Comparison of ENCODE assay signal across 8 mouse cellular contexts in the genomic region with DNA sequence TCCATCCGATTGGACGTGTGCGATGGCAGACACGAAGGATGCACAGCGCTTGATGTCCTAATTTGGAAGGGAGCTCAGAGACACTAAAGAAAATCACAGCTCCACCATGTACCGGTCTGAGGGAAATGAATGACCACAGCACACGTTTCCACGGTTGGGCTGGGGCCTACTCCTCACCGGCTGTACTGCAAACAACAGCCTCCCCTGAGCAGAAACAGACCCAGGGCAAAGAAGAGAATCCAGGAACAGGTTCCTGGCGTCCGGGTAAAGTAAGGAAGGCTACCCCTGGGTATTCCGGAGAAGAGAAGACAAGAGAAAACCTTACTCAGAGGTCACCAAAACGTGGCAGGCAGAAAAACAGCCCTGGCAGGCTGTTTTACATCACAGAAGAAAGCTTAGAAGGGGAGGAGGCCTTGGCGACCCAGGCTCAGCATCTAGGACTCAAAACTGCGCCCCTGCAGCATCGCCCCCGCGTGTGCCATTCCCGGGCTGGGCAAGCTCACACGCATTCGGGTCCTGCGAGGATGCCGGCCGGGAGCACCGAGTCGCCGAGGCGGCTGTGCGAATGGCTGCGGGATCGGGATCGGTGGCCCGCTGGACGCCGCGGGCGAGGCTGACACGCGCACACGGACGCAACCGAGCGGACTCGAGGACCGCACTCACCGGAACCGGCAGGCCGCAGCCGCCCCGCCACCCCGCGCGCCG. TPM values are rescaled to one million over a fixed set of nuclear protein-coding genes. Genes with fewer than 3 reads are reported as not detected.
DNase-seq lines count a peak whose midpoint lies in the region; ATAC-seq and TF ChIP-seq lines count a peak whose summit lies in the region.

No protein-coding gene starts in this region.

- H3K9me3 ChIP-seq in midbrain, postnatal 0 days (ENCODE audit: low read length), result no peaks in the 10 kb centered on the region

- TF ChIP-seq CTCF in midbrain, postnatal 0 days (IDR thresholded peaks at IDR 0.05), result no peak

- under 1% methylated on average over 39 of the region's 54 CpGs for WGBS in midbrain, postnatal 0 days

- no peaks in the 10 kb centered on the region for H3K27me3 ChIP-seq in midbrain, postnatal 0 days (ENCODE audit: insufficient read depth, low read length)

- H3K9ac ChIP-seq in midbrain, postnatal 0 days (replicated peaks; ENCODE audit: low read length, poor library complexity, severe bottlenecking), result peak overlapping the region; percentile 88

- no peaks in the 10 kb centered on the region for H3K36me3 ChIP-seq in midbrain, postnatal 0 days (ENCODE audit: insufficient read depth, low read length)

- H3K4me3 ChIP-seq in midbrain, postnatal 0 days (ENCODE audit: low read depth, low read length), result peak overlapping the region; percentile 77

- peak; percentile 65 for ATAC-seq in frontal cortex, adult (ENCODE audit: low TSS enrichment)
- ATAC-seq in midbrain, postnatal 0 days (ENCODE audit: low FRiP score), result peak; percentile 74

- DNase-seq in embryo, embryonic 10 days (ENCODE audit: low spot score), result peak; percentile 70
- no peak for DNase-seq in embryo, embryonic 9.5 days (ENCODE audit: extremely low spot score)
- DNase-seq in thymus, postnatal 0 days (ENCODE audit: low spot score), result peak; percentile 40
- no peak for DNase-seq in thymus, postnatal 4 days
- peak; percentile 59 to 65 for DNase-seq in left cerebral cortex, postnatal 25 days (ENCODE audit: low spot score in 2 of 2)
- peak; percentile 53 for DNase-seq in midbrain, postnatal 0 days (ENCODE audit: low spot score)
- no peak for DNase-seq in urinary bladder, postnatal 10 days (ENCODE audit: low spot score)

- H3K4me2 ChIP-seq in midbrain, postnatal 0 days (ENCODE audit: low read depth, low read length, poor library complexity, severe bottlenecking), result peak overlapping the region; percentile 78

- H3K4me1 ChIP-seq in midbrain, postnatal 0 days (ENCODE audit: insufficient read depth, low read length), result 0 out of 2 replicates have a peak, but pooled peaks cover 4% of the 10 kb centered on the region

- H3K27ac ChIP-seq in midbrain, postnatal 0 days (ENCODE audit: low read depth, low read length), result peak overlapping the region; percentile 92

- intact Hi-C loops in left cerebral cortex, postnatal 25 days (cut with DNase I), result no loop called here

RNA-seq across cellular contexts. Expression of a gene that starts 0.8 kb away (rescaled TPM):
- 2.5 and 2.8 TPM in 2 replicates for polyA plus RNA-seq in thymus, postnatal 0 days (2015; fragmentation: Nextera tagmentation; extraction: Ambion mirVana)
- 10 to 100 TPM; 96.0 to 98.3 TPM for total RNA-seq in left cerebral cortex, postnatal 25 days (2021)
- 13.7 and 21.2 TPM in 2 replicates for total RNA-seq in midbrain, postnatal 0 days (2014; rRNA removed)
- polyA plus RNA-seq in midbrain, postnatal 0 days (2015; fragmentation: Nextera tagmentation; extraction: Ambion mirVana), result 5.2 and 5.5 TPM in 2 replicates

RNA-seq across cellular contexts. Expression of a gene that starts 32.5 kb away (rescaled TPM):
- polyA plus RNA-seq in thymus, postnatal 0 days (2015; fragmentation: Nextera tagmentation; extraction: Ambion mirVana), result 12.7 and 13.3 TPM in 2 replicates
- 10 to 100 TPM; 60.9 to 62.3 TPM for total RNA-seq in left cerebral cortex, postnatal 25 days (2021)
- 43.3 and 51.8 TPM in 2 replicates for total RNA-seq in midbrain, postnatal 0 days (2014; rRNA removed)
- polyA plus RNA-seq in midbrain, postnatal 0 days (2015; fragmentation: Nextera tagmentation; extraction: Ambion mirVana), result 8.6 and 10.2 TPM in 2 replicates

Comparison
In these comparisons a context has a peak if more than half of its experiments do, and no peak if none do; other contexts are left out.
1. DNase-seq: peak in embryo, embryonic 10 days (single experiment), thymus, postnatal 0 days (single experiment), left cerebral cortex, postnatal 25 days (2 of 2) and midbrain, postnatal 0 days (single experiment); none in embryo, embryonic 9.5 days (single experiment), thymus, postnatal 4 days (single experiment) and urinary bladder, postnatal 10 days (single experiment).